Mouse (Mus musculus) ES-E14 (cell line): ENCODE data around the gene G430095P16Rik. TPM values are rescaled to one million over a fixed set of nuclear protein-coding genes. Genes with fewer than 3 reads are reported as not detected.

Experiments
- DNase-seq: peaks from one replicate; pipeline ENCODE4 v3.0.0-alpha.2; 2013; ENCODE audit warnings: low read depth, low spot score
- H3K27ac ChIP-seq: 2 replicates; pipeline ENCODE4 v1.5.1; 2012; ENCODE audit warnings: low read depth, mild to moderate bottlenecking, low read length, moderate library complexity, mixed read lengths; ENCODE audit not compliant: poor library complexity, insufficient read depth, severe bottlenecking
- H3K36me3 ChIP-seq: 2 replicates; pipeline ENCODE4 v1.6.1; 2012; ENCODE audit warnings: mild to moderate bottlenecking, low read length, moderate library complexity, mixed read lengths; ENCODE audit not compliant: control insufficient read depth, poor library complexity, insufficient read depth, severe bottlenecking
- H3K4me1 ChIP-seq, 2 experiments: fragments of 150-350 bp in 1 of 2; sonication (generic) in 1 of 2; 2 replicates each; pipeline ENCODE4 v1.6.1; 2012; ENCODE audit warnings: low read length in 2 of 2, mild to moderate bottlenecking in 1 of 2, mixed read lengths in 1 of 2; ENCODE audit not compliant: control insufficient read depth in 2 of 2, insufficient read depth in 2 of 2, poor library complexity in 1 of 2
- H3K4me3 ChIP-seq, 2 experiments: fragments of 150-350 bp in 1 of 2; sonication (generic) in 1 of 2; 2 replicates each; pipeline ENCODE4 v1.5.1; 2012; ENCODE audit warnings: low read length in 2 of 2, low read depth in 1 of 2, mild to moderate bottlenecking in 1 of 2, mixed read lengths in 1 of 2; ENCODE audit not compliant: insufficient read depth in 1 of 2, poor library complexity in 1 of 2, severe bottlenecking in 1 of 2
- H3K9ac ChIP-seq: 2 replicates; pipeline ENCODE4 v1.6.1; 2012; ENCODE audit warnings: low read depth, mild to moderate bottlenecking, low read length, mixed read lengths; ENCODE audit not compliant: poor library complexity, insufficient read depth, severe bottlenecking
- H3K9me3 ChIP-seq: fragments of 150-350 bp; sonication (generic); 2 replicates; pipeline ENCODE4 v1.6.1; 2012; ENCODE audit warnings: low read depth, mild to moderate bottlenecking, low read length; ENCODE audit not compliant: control insufficient read depth, insufficient read depth
- CHD2 ChIP-seq: IDR thresholded peaks from 2 replicates; pipeline ENCODE4 v1.6.1; 2014; ENCODE audit warnings: mild to moderate bottlenecking, low read depth, low read length, inconsistent platforms
- HCFC1 ChIP-seq: IDR thresholded peaks from 2 replicates; pipeline ENCODE4 v1.6.1; 2012; ENCODE audit warnings: low read length, inconsistent platforms, borderline replicate concordance; ENCODE audit not compliant: insufficient read depth
- MAFK ChIP-seq: IDR thresholded peaks from 2 replicates; pipeline ENCODE4 v1.6.1; 2014; ENCODE audit warnings: mild to moderate bottlenecking, low read depth, low read length, inconsistent platforms; ENCODE audit not compliant: insufficient read depth
- ZC3H11A ChIP-seq: IDR thresholded peaks from 2 replicates; pipeline ENCODE4 v1.6.1; 2012; ENCODE audit warnings: low read depth, mild to moderate bottlenecking, inconsistent platforms, low read length, borderline replicate concordance
- ZNF384 ChIP-seq: IDR thresholded peaks from 2 replicates; pipeline ENCODE4 v1.6.1; 2012; ENCODE audit warnings: low read depth, low read length, inconsistent platforms
- in situ Hi-C, 2 experiments: fragments of 600-800 bp; cut with MboI; formaldehyde crosslinking; loops; one replicate each; pipeline ENCODE4 v1.15.1; 2025; ENCODE audit warnings: low sequenced_read_pairs in 2 of 2, inconsistent platforms in 1 of 2; ENCODE audit not compliant: unreplicated experiment in 2 of 2
- total RNA-seq: library from RNA; depleted of rRNA; stranded (reverse); fragments of 300-350 nt; gene quantifications from 2 replicates; pipeline ENCODE4 v1.2.3, GENCODE M21; 2012

The G430095P16Rik gene
- total RNA-seq, 1 experiment: 2.1 TPM

DNA sequence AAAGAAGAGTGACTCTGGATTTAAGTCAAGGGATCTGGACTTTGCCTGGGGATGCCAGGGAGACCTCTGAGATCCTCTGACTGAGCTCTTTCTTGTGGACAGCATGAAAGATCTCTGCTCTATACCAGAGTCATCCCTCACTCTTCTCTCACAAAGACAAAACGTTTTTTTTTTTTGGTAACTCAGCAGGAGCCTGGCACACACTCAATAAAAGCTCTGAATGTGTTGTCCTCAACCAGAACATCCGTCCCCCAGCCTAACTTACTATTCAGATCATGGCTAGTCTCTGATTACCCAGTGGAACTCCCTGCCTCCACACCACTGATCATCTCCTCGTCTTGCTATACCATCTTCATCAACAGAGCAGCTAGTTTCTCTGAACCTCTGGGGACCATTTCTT lies 38.3 kb upstream of the G430095P16Rik start:
- Histone ChIP-seq H3K4me1 (peaks cover 18 to 19% of the 10 kb centered on the region in 2 experiments), H3K27ac (no peak overlapping the region), H3K4me3 (no peak overlapping the region), H3K36me3 (peaks cover 10% of the 10 kb centered on the region; the same call in 1 of the 2 replicates), H3K9ac (no peak overlapping the region), H3K9me3 (no peaks in the 10 kb centered on the region)
- TF ChIP-seq MAFK: no peak
- TF ChIP-seq ZNF384: no peak
- TF ChIP-seq HCFC1: no peak
- no peak for TF ChIP-seq CHD2
- TF ChIP-seq ZC3H11A: no peak
- no peak for DNase-seq
- in situ Hi-C loops: no loop called here

DNA sequence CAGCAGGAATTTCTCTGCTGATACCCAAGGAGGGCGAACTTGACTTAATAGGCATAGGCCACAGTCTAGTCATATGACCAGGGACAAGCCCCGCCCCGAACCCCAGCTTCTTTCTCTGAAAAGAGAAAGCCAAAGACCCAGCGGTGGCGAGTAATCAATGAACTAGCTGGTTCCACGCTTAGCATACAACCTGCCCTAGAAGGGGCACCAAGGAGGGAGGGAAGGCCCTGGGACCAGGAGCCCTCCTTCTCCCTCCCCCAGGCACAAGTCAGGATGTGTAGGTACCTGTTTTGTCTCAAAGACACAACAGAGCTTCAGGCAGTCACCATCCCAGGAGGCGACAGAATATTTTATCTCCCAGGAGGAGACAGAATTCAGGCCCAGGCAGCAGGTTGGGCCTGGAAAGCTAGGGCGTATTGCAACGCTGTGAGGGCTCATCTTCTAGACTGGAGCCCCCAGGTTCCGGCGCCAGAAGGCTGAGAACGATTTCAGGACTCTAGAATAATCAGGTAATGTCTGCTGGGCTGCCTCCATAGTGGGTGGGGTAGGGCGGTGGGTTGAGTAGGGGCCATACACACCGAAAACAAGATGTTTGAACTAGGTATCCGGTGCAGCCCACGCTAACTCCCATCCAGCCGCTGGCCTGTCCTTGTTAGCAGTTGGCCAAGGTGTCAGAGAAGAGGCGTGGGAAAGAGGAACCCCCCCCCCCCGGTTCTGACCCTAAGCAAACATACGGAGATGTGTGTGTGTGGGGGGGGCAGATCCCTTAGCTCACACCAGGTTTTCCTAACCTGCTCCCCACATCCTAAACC lies 36.4 kb upstream of the G430095P16Rik start, which contains the start of gene Trmt1:
TSS of gene Trmt1 (plus strand) at position 117 of the 812 bp plus-strand sequence.
- DNase-seq: no peak
- peaks cover 14 to 18% of the 10 kb centered on the region in 2 experiments for H3K4me1 ChIP-seq
- no peaks in the 10 kb centered on the region for H3K9me3 ChIP-seq
- H3K4me3 ChIP-seq: peak within 1 kb of the TSS; percentile 83 to 100
- H3K27ac ChIP-seq: peak within 1 kb of the TSS; percentile 99
- peak within 1 kb of the TSS; percentile 72 for H3K9ac ChIP-seq
- in situ Hi-C loops: no loop called here
- peaks cover 17% of the 10 kb centered on the region for H3K36me3 ChIP-seq
- no peak for TF ChIP-seq ZC3H11A
- no peak for TF ChIP-seq MAFK
- TF ChIP-seq CHD2: no peak
- TF ChIP-seq ZNF384: no peak
- no peak for TF ChIP-seq HCFC1

DNA sequence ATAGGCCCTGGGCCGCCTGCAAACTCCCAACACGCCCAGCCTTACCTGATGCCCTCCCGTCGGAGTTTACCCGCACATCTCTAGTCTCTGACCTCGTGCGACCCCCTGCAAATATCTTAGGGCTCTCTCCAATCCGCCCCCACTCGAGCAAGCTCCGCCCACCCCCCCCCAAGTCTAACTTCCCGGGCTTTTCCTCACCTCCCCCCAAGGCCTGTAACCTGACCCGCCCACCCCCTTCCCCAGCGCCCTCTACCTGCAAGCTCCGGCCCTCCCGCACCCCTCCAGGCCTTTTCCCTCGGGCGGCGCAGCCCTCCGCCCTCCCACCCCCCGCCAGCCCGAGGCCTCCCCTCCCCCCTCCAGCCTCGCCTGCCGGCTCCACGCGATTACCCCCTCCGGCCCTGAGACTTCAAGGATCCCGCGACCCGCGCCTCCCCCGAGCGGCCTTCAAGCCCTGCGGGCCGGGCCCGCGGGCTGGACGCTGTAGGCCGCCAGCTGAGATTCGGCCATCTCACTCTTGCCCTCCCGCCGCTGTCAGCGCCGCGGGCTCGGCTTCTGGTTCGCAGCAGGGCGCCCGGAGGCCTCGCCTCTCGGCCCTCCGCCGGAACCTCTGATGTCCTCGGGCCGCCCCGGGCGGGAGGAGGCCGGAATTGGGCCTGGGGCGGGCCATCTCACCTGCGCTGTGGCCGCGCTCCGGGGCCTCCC lies 35.7 kb upstream of the G430095P16Rik start:
- in situ Hi-C loops: no loop called here
- peak overlapping the region; percentile 99 for H3K27ac ChIP-seq
- H3K36me3 ChIP-seq: peaks cover 18% of the 10 kb centered on the region
- no peak for DNase-seq
- peaks cover 10 to 18% of the 10 kb centered on the region in 2 experiments; a peak in 3 of 4 replicates for H3K4me1 ChIP-seq
- H3K9ac ChIP-seq: peak overlapping the region; percentile 95
- peak overlapping the region; percentile 83 to 100 for H3K4me3 ChIP-seq
- H3K9me3 ChIP-seq: no peaks in the 10 kb centered on the region
- no peak for TF ChIP-seq ZC3H11A
- no peak for TF ChIP-seq CHD2
- TF ChIP-seq MAFK: no peak
- TF ChIP-seq HCFC1: no peak; the same call in 1 of the 2 replicates
- TF ChIP-seq ZNF384: no peak

DNA sequence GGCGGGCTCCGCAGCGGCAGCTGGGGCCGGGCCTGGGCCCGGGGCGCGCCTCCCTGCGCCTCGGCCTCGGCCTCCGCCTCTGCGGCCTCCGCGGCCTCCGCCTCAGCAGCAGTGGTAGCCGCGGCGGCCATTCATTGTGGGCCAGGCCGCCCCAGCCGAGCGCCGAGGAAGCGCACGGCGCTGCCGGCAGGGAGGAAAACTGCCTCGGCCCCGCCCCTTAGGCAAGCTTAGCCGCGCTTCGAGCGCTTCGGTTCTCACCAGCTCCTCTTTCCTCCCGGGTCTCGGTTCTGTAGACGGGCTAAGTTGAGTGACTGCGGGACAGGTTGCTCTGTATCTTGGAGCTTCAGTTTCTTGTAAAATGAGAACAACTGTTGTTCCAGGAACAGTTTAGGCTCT lies 35.1 kb upstream of the G430095P16Rik start, which contains the start of gene Nacc1:
TSS of gene Nacc1 (minus strand) at position 158 of the 396 bp plus-strand sequence.
- Histone ChIP-seq H3K9me3 (no peaks in the 10 kb centered on the region), H3K4me3 (peak within 1 kb of the TSS; percentile 83 to 100), H3K36me3 (peaks cover 23% of the 10 kb centered on the region), H3K4me1 (peaks cover 9 to 18% of the 10 kb centered on the region in 2 experiments; a peak in 3 of 4 replicates), H3K9ac (peak within 1 kb of the TSS; percentile 95), H3K27ac (peak within 1 kb of the TSS; percentile 99)
- in situ Hi-C loops: no loop called here
- TF ChIP-seq ZC3H11A (no peak), HCFC1 (peak; percentile 76)
- no peak for DNase-seq
